17 mouse cellular contexts compared by ENCODE assay signal in the genomic region with DNA sequence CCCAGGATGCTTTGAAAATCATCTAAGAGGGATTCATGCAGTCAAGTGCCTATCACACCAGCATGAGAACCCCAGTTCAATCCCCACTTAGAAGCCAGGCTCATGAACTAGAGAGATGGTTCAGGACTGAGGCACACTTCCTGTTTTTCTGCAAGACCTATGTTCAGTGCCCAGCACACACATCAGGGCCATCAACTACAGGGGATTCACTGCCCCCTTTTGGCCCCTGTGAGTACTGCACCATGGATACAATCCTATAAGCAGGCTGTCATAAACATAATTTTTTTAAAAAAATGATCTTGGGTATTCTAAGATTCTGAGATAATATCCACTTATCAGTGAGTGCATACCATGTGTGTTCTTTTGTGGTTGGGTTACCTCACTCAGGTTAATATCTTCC. TPM values are rescaled to one million over a fixed set of nuclear protein-coding genes. Genes with fewer than 3 reads are reported as not detected.
DNase-seq lines count a peak whose midpoint lies in the region; ATAC-seq and TF ChIP-seq lines count a peak whose summit lies in the region.
"Had no signal": no experiment of that assay in that cellular context is flagged by ENCODE, and none has a peak within 500 bp of the region (broad histone marks: within the 10 kb centered on the region; RNA-seq: fewer than 3 reads in every experiment).

No protein-coding gene starts in this region.

- no peak overlapping the region for H3K4me2 ChIP-seq in liver, embryonic 11.5 days
- no peak overlapping the region for H3K4me2 ChIP-seq in midbrain, embryonic 11.5 days

- TF ChIP-seq EP300 in MEL (IDR thresholded peaks at IDR 0.05; ENCODE audit: low read depth in 1 of 2, low read length in 2 of 2): no peak

- H3K9me3 ChIP-seq in liver, embryonic 11.5 days (ENCODE audit: control insufficient read depth, low read length): no peaks in the 10 kb centered on the region
- no peaks in the 10 kb centered on the region for H3K9me3 ChIP-seq in MEL (replicated peaks; ENCODE audit: insufficient read depth, low read length)
- no peaks in the 10 kb centered on the region for H3K9me3 ChIP-seq in midbrain, embryonic 11.5 days (ENCODE audit: control insufficient read depth, low read length)
- H3K9me3 ChIP-seq: heart, embryonic 10.5 days had no signal

- H3K36me3 ChIP-seq in liver, embryonic 11.5 days (ENCODE audit: control insufficient read depth, insufficient read depth, low read length): no peaks in the 10 kb centered on the region
- H3K36me3 ChIP-seq in MEL (ENCODE audit: control insufficient read depth in 1 of 2, insufficient read depth in 2 of 2, low read length in 2 of 2): no peaks in the 10 kb centered on the region
- H3K36me3 ChIP-seq in midbrain, embryonic 11.5 days (ENCODE audit: control insufficient read depth, insufficient read depth, low read length): no peaks in the 10 kb centered on the region
- H3K36me3 ChIP-seq: G1E; heart, embryonic 10.5 days had no signal

- no peak for TF ChIP-seq CTCF in MEL (IDR thresholded peaks at IDR 0.05 in 2 of 3, conservative IDR thresholded peaks at IDR 0.05 in 1 of 3; ENCODE audit: control insufficient read depth in 1 of 3, insufficient read depth in 1 of 3, low read depth in 2 of 3, low read length in 3 of 3, poor library complexity in 1 of 3, severe bottlenecking in 1 of 3)

- no peak for TF ChIP-seq POLR2A in MEL (IDR thresholded peaks at IDR 0.05; ENCODE audit: control insufficient read depth in 1 of 2, insufficient read depth in 1 of 2, low read depth in 1 of 2, low read length in 2 of 2, poor library complexity in 1 of 2)

- ATAC-seq in liver, embryonic 11.5 days (replicated peaks; ENCODE audit: low FRiP score): no peak
- ATAC-seq in megakaryocyte-erythroid progenitor cell, adult 5-6 weeks (replicated peaks; ENCODE audit: low FRiP score, low TSS enrichment, poor library complexity, severe bottlenecking): peak; percentile 7; the same call in 1 of the 2 replicates
- ATAC-seq in midbrain, embryonic 11.5 days (ENCODE audit: low FRiP score): no peak

- H3K4me1 ChIP-seq in liver, embryonic 11.5 days (replicated peaks; ENCODE audit: control insufficient read depth, insufficient read depth, low read length): no peaks in the 10 kb centered on the region
- H3K4me1 ChIP-seq in MEL (ENCODE audit: control insufficient read depth in 1 of 2, insufficient read depth in 2 of 2, low read length in 2 of 2): no peaks in the 10 kb centered on the region
- no peaks in the 10 kb centered on the region for H3K4me1 ChIP-seq in midbrain, embryonic 11.5 days (ENCODE audit: control insufficient read depth, insufficient read depth, low read length)
- H3K4me1 ChIP-seq: heart, embryonic 10.5 days had no signal

- H3K4me3 ChIP-seq in liver, embryonic 11.5 days (ENCODE audit: low read depth, low read length): no peak overlapping the region
- H3K4me3 ChIP-seq in MEL (ENCODE audit: control insufficient read depth in 1 of 2, insufficient read depth in 1 of 2, low read depth in 2 of 2, low read length in 2 of 2): no peak overlapping the region
- no peak overlapping the region for H3K4me3 ChIP-seq in midbrain, embryonic 11.5 days (ENCODE audit: low read depth, low read length)
- H3K4me3 ChIP-seq: erythroblast, embryonic 14.5 days; heart, embryonic 10.5 days had no signal

- no peak; the same call in 1 of the 2 replicates for TF ChIP-seq RAD21 in MEL (IDR thresholded peaks at IDR 0.05; ENCODE audit: low read depth, low read length)

- no peaks in the 10 kb centered on the region for H3K27me3 ChIP-seq in liver, embryonic 11.5 days (replicated peaks; ENCODE audit: control insufficient read depth, insufficient read depth, low read length)
- no peaks in the 10 kb centered on the region for H3K27me3 ChIP-seq in MEL (ENCODE audit: control insufficient read depth in 1 of 2, insufficient read depth in 2 of 2, low read length in 2 of 2)
- H3K27me3 ChIP-seq in midbrain, embryonic 11.5 days (ENCODE audit: control insufficient read depth, insufficient read depth, low read length): peaks cover 28% of the 10 kb centered on the region

- H3K79me2 ChIP-seq in MEL (ENCODE audit: control insufficient read depth, insufficient read depth, low read length, poor library complexity): no peaks in the 10 kb centered on the region

- H3K27ac ChIP-seq in liver, embryonic 11.5 days (ENCODE audit: low read depth, low read length): no peak overlapping the region
- no peak overlapping the region for H3K27ac ChIP-seq in MEL (ENCODE audit: control insufficient read depth, low read depth, low read length)
- H3K27ac ChIP-seq in midbrain, embryonic 11.5 days (ENCODE audit: low read depth, low read length): no peak overlapping the region
- H3K27ac ChIP-seq: heart, embryonic 10.5 days had no signal

- no peak overlapping the region for H3K9ac ChIP-seq in liver, embryonic 11.5 days (ENCODE audit: low read depth, low read length)
- no peak overlapping the region for H3K9ac ChIP-seq in MEL (ENCODE audit: control insufficient read depth, low read depth, low read length, poor library complexity, severe bottlenecking)
- no peak overlapping the region for H3K9ac ChIP-seq in midbrain, embryonic 11.5 days (ENCODE audit: low read length)

- peak; percentile 4 for DNase-seq in liver
- no peak for DNase-seq in liver, embryonic 11.5 days (ENCODE audit: low spot score)
- DNase-seq in B cell, adult 2 months: peak; percentile 71 to 77
- DNase-seq in MEL (ENCODE audit: low read depth, low spot score): peak; percentile 5
- no peak for DNase-seq in urinary bladder, postnatal 10 days (ENCODE audit: low spot score)
- DNase-seq in cerebellum, postnatal 4 days (ENCODE audit: low spot score in 2 of 2): no peak
- DNase-seq in midbrain, embryonic 11.5 days (ENCODE audit: low spot score, missing footprints): no peak
- DNase-seq: kidney, adult 18-20 months; layer of hippocampus, adult 9-11 months; right cerebral cortex, postnatal 4 days had no signal

TF ChIP-seq in MEL, 35 proteins besides CTCF, POLR2A, EP300 and RAD21:
- no peak for TF ChIP-seq MAFK (IDR thresholded peaks at IDR 0.05; ENCODE audit: borderline replicate concordance, low read depth, low read length)
- no peak for TF ChIP-seq SMC3 (IDR thresholded peaks at IDR 0.05; ENCODE audit: low read depth, low read length)
- TF ChIP-seq MXI1 (IDR thresholded peaks at IDR 0.05; ENCODE audit: low read depth, low read length): no peak
- TF ChIP-seq ELF1 (IDR thresholded peaks at IDR 0.05; ENCODE audit: low read depth, low read length): no peak
- TF ChIP-seq NELFE (IDR thresholded peaks at IDR 0.05; ENCODE audit: low read depth, low read length): no peak

RNA-seq across cellular contexts. Expression of a gene that starts 26.1 kb away (rescaled TPM):
- polyA plus RNA-seq in liver, embryonic 11.5 days (2014; fragmentation: Nextera tagmentation; extraction: Ambion mirVana): not detected in 2 replicates
- not detected in 2 replicates for total RNA-seq in MEL (2012; rRNA removed)
- not detected for polyA plus RNA-seq in MEL (2012; ENCODE audit: insufficient read depth in 1 of 2, insufficient read length in 2 of 2, low read depth in 1 of 2, low replicate concordance in 2 of 2, missing spikeins in 1 of 2)
- total RNA-seq in megakaryocyte-erythroid progenitor cell, adult 5-6 weeks (2014; fragmentation: Nextera tagmentation): not detected in 2 replicates
- not detected in 2 replicates for total RNA-seq in megakaryocyte-erythroid progenitor cell, adult 5-6 weeks (2017)
- polyA plus RNA-seq in midbrain, embryonic 11.5 days (2014; fragmentation: Nextera tagmentation; extraction: Ambion mirVana): 0.68 and 0.70 TPM in 2 replicates
- total RNA-seq: G1E; hematopoietic stem cell, adult 5-6 weeks; monocyte, adult 5-6 weeks had no signal
- polyA plus RNA-seq: erythroblast, embryonic 14.5 days; G1E; heart, embryonic 10.5 days; limb, embryonic 11.5 days had no signal

Comparison
In these comparisons a context has a peak if more than half of its experiments do, and no peak if none do; other contexts are left out.
1. DNase-seq: peak in liver (single experiment), B cell, adult 2 months (2 of 2) and MEL (single experiment); none in liver, embryonic 11.5 days (single experiment), urinary bladder, postnatal 10 days (single experiment), cerebellum, postnatal 4 days (0 of 2) and midbrain, embryonic 11.5 days (single experiment).